Mouse (Mus musculus): ENCODE results near the gene Pitpnm1.
"Not testable (repeated sequence)": the region's sequence is repeated elsewhere in the genome, so short reads cannot be mapped to it uniquely, and the experiment has no call there.

The Pitpnm1 gene

GRCm38 (mm10) chr19:4099837-4100717 lies at the start of gene Pitpnm1:
TSS of gene Pitpnm1 (plus strand) at chr19:4099998.
- DNase-seq = peak; percentile 61

GRCm38 (mm10) chr19:4051016-4051415 lies 48.8 kb upstream of the Pitpnm1 start:
- DNase-seq = no peak

- DNase-seq = peak; percentile 76
Observed at GRCm38 (mm10) chr19:4051741-4052515, 47.9 kb upstream of the Pitpnm1 start.

DNA sequence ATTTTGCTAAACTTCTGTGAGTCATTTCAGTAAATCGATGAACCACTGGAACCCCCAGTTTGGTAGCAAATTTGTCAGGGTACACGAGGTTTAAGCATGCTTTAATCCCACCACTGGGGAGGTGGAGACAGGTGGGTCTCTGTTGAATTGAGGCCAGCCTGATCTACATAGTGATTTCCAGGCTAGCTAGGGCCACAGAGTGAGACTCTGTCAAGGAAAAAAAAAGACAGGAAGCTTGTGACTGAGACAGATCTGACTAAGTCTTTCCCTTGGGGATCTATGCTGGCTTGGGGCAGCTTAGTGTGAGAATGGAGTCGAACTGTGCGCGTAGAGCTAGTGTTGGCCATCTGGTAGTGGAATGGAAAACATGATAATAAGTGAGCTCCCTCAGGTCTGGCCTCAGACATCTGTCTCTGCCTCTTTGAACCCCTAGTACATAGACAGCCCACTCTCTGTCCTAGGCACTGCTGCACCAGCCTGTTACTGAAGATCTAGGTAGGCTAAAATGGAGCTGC lies 47.2 kb upstream of the Pitpnm1 start:
- no peak for DNase-seq

GRCm38 (mm10) chr19:4054613-4055012 lies 45.2 kb upstream of the Pitpnm1 start:
- DNase-seq = no peak

DNA sequence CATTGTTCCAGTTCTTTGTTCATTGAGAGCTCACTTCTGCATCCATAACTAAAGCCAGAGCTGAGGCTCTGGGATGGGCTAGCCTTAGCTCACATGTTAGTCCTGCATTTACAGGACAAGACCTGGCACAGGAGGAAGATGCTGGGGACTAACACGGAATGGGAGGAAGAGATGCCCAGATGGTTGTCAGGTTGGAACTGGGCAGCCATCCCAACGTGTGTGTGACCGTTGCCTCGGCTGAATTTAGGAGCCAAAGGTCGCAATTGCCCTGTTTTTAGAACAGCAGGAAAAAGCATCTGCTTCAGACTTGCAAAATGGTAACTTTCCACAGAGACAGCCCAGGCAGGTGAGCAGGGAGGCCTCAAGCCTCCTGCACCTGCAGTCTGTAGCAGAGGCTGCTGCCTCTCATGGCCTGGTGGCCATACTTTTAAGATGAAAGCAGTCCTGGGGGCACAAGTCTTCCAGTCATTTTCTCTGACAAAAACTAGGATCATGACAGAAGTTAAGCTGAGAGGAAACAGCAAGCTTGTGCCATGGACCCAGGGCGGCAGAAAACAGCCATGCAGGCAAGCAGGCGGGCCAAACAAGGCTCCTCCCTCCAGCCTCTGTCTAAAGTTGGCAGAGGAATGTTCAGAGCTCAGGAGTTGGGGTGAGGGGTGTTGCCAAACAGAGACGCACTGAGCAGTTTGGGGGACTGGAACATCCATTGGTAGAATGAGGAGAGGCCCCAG lies 44.4 kb upstream of the Pitpnm1 start:
- no peak for DNase-seq

DNA sequence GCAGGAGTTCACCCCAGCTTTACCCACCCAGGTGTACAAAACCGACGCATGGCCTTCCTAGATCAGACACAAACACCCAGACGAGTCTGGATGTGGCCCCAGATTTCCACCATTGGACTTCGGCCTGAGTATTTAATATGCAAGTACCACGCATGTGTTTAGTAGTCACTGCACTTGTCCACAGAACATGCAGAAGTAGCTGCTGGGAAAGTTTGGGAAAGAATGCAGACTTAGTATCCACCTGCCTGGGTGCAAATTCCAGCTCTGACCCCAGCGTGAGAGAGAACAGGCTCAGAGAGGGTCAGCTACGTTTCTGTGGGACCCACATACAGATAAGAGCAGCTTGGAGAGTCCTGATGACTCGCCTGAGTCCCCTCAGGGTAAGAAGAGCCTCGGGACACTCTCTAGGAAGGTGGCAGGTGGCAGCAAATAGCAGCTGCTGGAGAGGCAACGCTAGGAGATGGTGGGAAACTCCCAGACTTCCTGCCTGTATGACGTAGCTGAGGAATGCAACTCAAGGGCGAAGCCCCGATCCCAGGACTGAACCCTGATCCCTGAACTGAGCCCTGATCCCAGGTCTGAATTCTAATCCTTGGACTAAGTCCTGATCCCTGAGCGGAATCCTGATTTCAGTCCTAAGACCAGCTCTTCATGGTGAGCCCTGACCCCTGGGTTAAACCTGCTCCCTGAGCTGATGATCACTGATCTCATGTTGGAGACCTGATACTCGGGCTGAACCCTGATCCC lies 43.7 kb upstream of the Pitpnm1 start:
- no peak for DNase-seq

- DNase-seq = no peak
Observed at GRCm38 (mm10) chr19:4056727-4057126, 43.1 kb upstream of the Pitpnm1 start.

GRCm38 (mm10) chr19:4057389-4057788 lies 42.4 kb upstream of the Pitpnm1 start:
- no peak for DNase-seq

- DNase-seq = no peak
Observed at GRCm38 (mm10) chr19:4057962-4058361, 41.8 kb upstream of the Pitpnm1 start.

DNA sequence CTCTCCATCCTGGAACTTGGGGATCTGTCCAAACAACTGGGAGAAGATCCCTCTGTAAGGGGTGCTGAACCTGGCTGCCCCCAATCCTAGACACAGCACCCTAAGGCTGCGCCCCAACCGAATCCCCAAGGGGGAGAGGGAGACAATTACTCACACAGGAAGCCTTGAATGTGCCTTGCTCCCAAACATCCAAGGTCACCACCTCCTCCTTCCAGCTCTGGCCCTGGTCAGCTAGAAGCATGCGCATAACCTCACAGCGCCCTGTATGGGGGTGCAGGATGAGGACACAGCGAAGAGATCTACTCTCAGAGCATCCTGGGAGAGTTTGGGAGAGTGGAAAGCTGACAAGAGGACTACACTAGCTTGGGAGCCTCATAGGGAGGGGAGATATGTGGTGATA lies 41.2 kb upstream of the Pitpnm1 start:
- DNase-seq = no peak

GRCm38 (mm10) chr19:4059069-4059740 lies 40.6 kb upstream of the Pitpnm1 start, which contains the start of gene Gstp3:
TSS of gene Gstp3 (minus strand) at chr19:4059569.
- DNase-seq = no peak

- not testable (repeated sequence) for DNase-seq
Observed at GRCm38 (mm10) chr19:4060044-4060898, 39.5 kb upstream of the Pitpnm1 start.

DNA sequence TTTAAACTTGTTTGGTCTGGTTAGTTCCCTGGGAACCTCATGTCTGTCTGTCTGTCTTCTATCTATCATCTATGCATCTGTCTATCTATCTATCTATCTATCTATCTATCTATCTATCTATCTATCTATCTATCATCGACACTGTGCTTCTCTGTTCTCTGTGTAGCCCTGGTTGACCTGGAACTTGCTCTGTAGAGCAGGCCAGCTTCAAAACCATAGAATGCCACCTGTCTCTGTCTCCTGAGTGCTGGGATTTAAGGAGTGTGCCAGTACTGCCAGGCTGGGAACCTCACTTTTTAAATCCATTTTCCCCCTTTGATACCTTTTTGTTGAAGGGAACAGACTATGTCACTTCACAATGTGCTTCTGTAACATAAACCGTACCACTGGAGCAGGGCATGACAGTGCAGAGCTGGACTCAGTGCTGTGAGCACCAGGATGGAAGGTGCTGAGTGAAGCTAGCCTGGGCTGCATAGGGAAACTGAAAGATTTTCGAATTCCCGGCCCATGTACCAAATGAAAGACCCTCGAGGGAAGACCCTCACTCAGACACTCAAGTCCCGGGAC lies 38.8 kb upstream of the Pitpnm1 start:
- DNase-seq = no peak

- not testable (repeated sequence) for DNase-seq
Observed at GRCm38 (mm10) chr19:4063357-4063756, 36.4 kb upstream of the Pitpnm1 start.

DNA sequence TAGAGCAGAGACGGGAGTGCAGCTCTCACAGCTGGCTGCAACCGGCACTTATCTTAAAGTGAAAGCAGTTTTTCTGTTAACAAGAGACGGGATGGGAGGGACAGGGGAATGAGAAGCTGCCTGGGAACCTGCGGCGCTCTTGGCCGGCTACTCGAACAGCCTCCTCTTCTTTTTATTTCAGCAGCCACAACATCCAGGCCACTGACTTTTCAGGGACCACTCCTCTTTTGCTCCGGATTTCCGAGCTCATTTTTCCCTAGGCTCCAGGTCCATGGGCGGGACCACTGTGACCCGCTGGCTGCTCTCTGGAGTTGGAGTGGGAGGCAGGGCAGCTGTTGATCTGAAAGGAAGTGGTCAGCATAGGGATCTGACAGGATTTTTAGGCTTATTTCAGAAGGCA lies 35.3 kb upstream of the Pitpnm1 start:
- not testable (repeated sequence) for DNase-seq

DNA sequence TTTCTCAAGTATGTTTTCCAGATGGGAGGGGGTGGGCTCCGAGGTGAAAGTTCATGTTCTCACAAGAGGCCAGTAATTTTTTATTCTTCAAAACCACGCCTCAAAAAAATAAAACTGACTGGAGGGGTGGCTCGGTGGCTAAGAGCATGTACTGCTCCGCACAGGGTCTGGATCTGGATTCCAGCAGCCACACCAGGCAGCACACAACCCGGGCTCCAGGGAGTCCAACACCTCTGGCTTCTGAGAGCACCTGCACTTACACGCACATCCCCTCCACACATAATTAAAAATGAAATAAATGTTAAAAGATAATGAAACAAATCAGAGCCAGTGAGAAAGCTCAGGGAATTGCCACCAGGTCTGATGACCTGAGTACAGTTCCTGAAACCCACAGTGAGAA lies 33.5 kb upstream of the Pitpnm1 start:
- DNase-seq = no peak

DNA sequence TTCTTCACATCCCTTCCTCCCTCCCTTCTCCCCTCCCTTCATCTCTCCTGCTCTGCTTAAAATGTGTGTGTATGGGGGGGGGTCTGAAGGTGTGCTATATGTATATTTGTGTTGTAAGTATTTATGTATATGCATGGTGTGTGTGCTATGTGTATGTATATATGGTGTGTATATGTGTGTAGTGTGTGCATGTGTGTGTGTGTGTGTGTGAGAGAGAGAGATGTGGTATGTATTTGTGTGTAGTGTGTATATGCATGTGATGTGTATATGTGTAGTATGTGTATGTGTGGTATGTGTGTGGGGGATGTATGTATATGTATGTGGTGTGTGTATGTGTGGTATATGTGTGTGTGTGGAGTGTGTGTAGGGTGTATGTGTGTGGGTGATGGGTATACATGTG lies 32.9 kb upstream of the Pitpnm1 start:
- DNase-seq = no peak

DNA sequence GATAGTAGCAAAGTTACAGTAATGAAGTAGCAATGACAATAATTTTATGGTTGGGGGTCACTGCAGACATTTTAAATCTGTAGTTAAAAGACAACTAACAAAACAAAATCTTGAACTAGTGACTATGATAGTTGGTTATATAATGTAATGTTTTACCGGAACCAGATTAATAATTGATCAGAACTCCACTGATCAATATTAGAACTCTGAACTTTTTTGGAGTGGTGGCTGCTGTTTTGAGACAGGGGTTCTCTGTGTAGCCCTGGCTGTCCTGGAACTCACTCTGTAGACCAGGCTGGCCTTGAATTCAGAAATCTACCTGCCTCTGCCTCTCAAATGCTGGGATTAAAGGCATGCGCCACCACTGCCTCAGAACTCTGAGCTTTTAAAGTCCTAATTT lies 31.6 kb upstream of the Pitpnm1 start:
- not testable (repeated sequence) for DNase-seq

DNA sequence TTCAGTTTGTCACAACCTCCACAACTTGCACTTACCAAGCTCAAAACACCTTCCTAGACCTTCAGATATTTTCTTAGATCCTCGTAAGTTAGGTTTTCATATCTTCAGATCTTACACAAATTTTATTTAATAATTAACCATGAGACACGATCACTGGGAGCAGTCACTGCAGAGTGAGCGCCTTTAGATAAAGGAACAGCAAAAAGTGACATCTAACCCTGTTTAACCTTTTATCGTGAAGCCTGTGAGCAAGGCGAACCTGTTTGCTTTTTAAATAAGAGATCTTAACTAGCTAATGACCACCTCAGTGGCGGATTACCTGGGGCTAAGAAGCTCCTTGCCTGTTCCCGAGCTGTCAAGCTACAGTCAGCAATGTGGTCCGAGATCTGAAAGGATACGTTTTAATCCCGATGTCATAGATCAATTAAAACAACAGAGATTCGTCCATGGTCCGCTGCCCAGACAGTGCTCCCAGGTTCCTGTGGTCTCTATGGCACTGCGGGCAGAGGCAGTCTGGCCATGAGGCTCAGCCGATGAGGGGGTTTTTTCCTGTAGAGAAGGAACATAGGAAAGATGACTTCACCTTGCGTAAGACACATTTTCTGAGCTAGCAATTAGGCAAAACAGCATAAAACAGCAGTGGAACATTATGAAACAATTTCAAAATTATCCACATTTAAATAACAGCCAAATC lies 30.9 kb upstream of the Pitpnm1 start:
- no peak for DNase-seq
